Mouse (Mus musculus): ENCODE results near the gene Polr3b. TPM values are rescaled to one million over a fixed set of nuclear protein-coding genes. Genes with fewer than 3 reads are reported as not detected.

Gene Polr3b
- polyA plus RNA-seq, 1 experiment from 2014 or later = 10.5 TPM

- Histone ChIP-seq H3K27ac (ENCODE audit: low read length) (no peak overlapping the region), H3K36me3 (ENCODE audit: control insufficient read depth, insufficient read depth, low read length) (no peaks in the 10 kb centered on the region), H3K4me1 (ENCODE audit: control insufficient read depth, insufficient read depth, low read length) (peaks cover 44% of the 10 kb centered on the region), H3K9ac (ENCODE audit: low read depth, low read length) (no peak overlapping the region), H3K4me2 (ENCODE audit: low read depth, low read length) (peak overlapping the region; percentile 34; the same call in 1 of the 2 replicates), H3K4me3 (ENCODE audit: low read length) (peak overlapping the region; percentile 18), H3K9me3 (ENCODE audit: control insufficient read depth, low read length) (no peaks in the 10 kb centered on the region), H3K27me3 (replicated peaks; ENCODE audit: control insufficient read depth, insufficient read depth, low read length) (peaks cover 74% of the 10 kb centered on the region)
- ATAC-seq = no peak
- 4% methylated on average over 51 of the region's 51 CpGs for WGBS
Measured at GRCm38 (mm10) chr10:84758483-84759431, 136.7 kb downstream of the Polr3b start.

- H3K36me3 ChIP-seq (ENCODE audit: control insufficient read depth, insufficient read depth, low read length) = no peaks in the 10 kb centered on the region
- ATAC-seq = no peak
- H3K9ac ChIP-seq (ENCODE audit: low read depth, low read length) = 0 out of 2 replicates have a peak overlapping the region, but pooled peaks have one; percentile 27
- H3K4me1 ChIP-seq (ENCODE audit: control insufficient read depth, insufficient read depth, low read length) = peaks cover 41% of the 10 kb centered on the region
- no peaks in the 10 kb centered on the region for H3K9me3 ChIP-seq (ENCODE audit: control insufficient read depth, low read length)
- H3K4me2 ChIP-seq (ENCODE audit: low read depth, low read length) = peak overlapping the region; percentile 57; the same call in 1 of the 2 replicates
- H3K27me3 ChIP-seq (replicated peaks; ENCODE audit: control insufficient read depth, insufficient read depth, low read length) = peaks cover 68% of the 10 kb centered on the region
- no peak overlapping the region for H3K27ac ChIP-seq (ENCODE audit: low read length)
- peak overlapping the region; percentile 38; the same call in 1 of the 2 replicates for H3K4me3 ChIP-seq (ENCODE audit: low read length)
- WGBS = 11% methylated on average over 16 of the region's 16 CpGs
Measured at GRCm38 (mm10) chr10:84759511-84760117, 137.5 kb downstream of the Polr3b start.

GRCm38 (mm10) chr10:84760118-84761111 lies 138.3 kb downstream of the Polr3b start:
- Histone ChIP-seq H3K27ac (ENCODE audit: low read length) (no peak overlapping the region), H3K36me3 (ENCODE audit: control insufficient read depth, insufficient read depth, low read length) (no peaks in the 10 kb centered on the region), H3K9me3 (ENCODE audit: control insufficient read depth, low read length) (no peaks in the 10 kb centered on the region), H3K4me2 (ENCODE audit: low read depth, low read length) (peak overlapping the region; percentile 57), H3K9ac (ENCODE audit: low read depth, low read length) (0 out of 2 replicates have a peak overlapping the region, but pooled peaks have one; percentile 27), H3K4me1 (ENCODE audit: control insufficient read depth, insufficient read depth, low read length) (peaks cover 34% of the 10 kb centered on the region), H3K27me3 (replicated peaks; ENCODE audit: control insufficient read depth, insufficient read depth, low read length) (peaks cover 60% of the 10 kb centered on the region), H3K4me3 (ENCODE audit: low read length) (peak overlapping the region; percentile 38)
- 0 out of 2 replicates have a peak, but pooled peaks have one; percentile 13 for ATAC-seq
- 7% methylated on average over 46 of the region's 46 CpGs for WGBS

GRCm38 (mm10) chr10:84768766-84769165 lies 146.7 kb downstream of the Polr3b start:
- H3K4me2 ChIP-seq (ENCODE audit: low read depth, low read length) = no peak overlapping the region
- no peaks in the 10 kb centered on the region for H3K4me1 ChIP-seq (ENCODE audit: control insufficient read depth, insufficient read depth, low read length)
- H3K27ac ChIP-seq (ENCODE audit: low read length) = no peak overlapping the region
- H3K9ac ChIP-seq (ENCODE audit: low read depth, low read length) = no peak overlapping the region
- no peak overlapping the region for H3K4me3 ChIP-seq (ENCODE audit: low read length)
- H3K36me3 ChIP-seq (ENCODE audit: control insufficient read depth, insufficient read depth, low read length) = no peaks in the 10 kb centered on the region
- 70% methylated on average over 10 of the region's 10 CpGs for WGBS
- no peak for ATAC-seq
- H3K27me3 ChIP-seq (replicated peaks; ENCODE audit: control insufficient read depth, insufficient read depth, low read length) = 0 out of 2 replicates have a peak, but pooled peaks cover 5% of the 10 kb centered on the region
- no peaks in the 10 kb centered on the region for H3K9me3 ChIP-seq (ENCODE audit: control insufficient read depth, low read length)

- Histone ChIP-seq H3K4me1 (ENCODE audit: control insufficient read depth, insufficient read depth, low read length) (no peaks in the 10 kb centered on the region), H3K27ac (ENCODE audit: low read length) (no peak overlapping the region), H3K9me3 (ENCODE audit: control insufficient read depth, low read length) (no peaks in the 10 kb centered on the region), H3K4me2 (ENCODE audit: low read depth, low read length) (no peak overlapping the region), H3K36me3 (ENCODE audit: control insufficient read depth, insufficient read depth, low read length) (no peaks in the 10 kb centered on the region), H3K4me3 (ENCODE audit: low read length) (no peak overlapping the region), H3K9ac (ENCODE audit: low read depth, low read length) (no peak overlapping the region), H3K27me3 (replicated peaks; ENCODE audit: control insufficient read depth, insufficient read depth, low read length) (no peaks in the 10 kb centered on the region)
- no peak for ATAC-seq
- WGBS = 85% methylated on average over 4 of the region's 4 CpGs
Measured at GRCm38 (mm10) chr10:84772380-84773130, 150.5 kb downstream of the Polr3b start.

- Histone ChIP-seq H3K36me3 (ENCODE audit: control insufficient read depth, insufficient read depth, low read length) (no peaks in the 10 kb centered on the region), H3K27me3 (replicated peaks; ENCODE audit: control insufficient read depth, insufficient read depth, low read length) (no peaks in the 10 kb centered on the region)
- 93% methylated on average over 4 of the region's 4 CpGs for WGBS
Measured at GRCm38 (mm10) chr10:84773889-84774288, 151.8 kb downstream of the Polr3b start.

GRCm38 (mm10) chr10:84774573-84774972 lies 152.5 kb downstream of the Polr3b start:
- H3K27me3 ChIP-seq (replicated peaks; ENCODE audit: control insufficient read depth, insufficient read depth, low read length) = no peaks in the 10 kb centered on the region
- ATAC-seq = no peak
- H3K4me3 ChIP-seq (ENCODE audit: low read length) = no peak overlapping the region
- H3K4me2 ChIP-seq (ENCODE audit: low read depth, low read length) = no peak overlapping the region
- no peaks in the 10 kb centered on the region for H3K4me1 ChIP-seq (ENCODE audit: control insufficient read depth, insufficient read depth, low read length)
- no peaks in the 10 kb centered on the region for H3K36me3 ChIP-seq (ENCODE audit: control insufficient read depth, insufficient read depth, low read length)
- WGBS = 69% methylated on average over 12 of the region's 12 CpGs
- no peak overlapping the region for H3K9ac ChIP-seq (ENCODE audit: low read depth, low read length)
- no peaks in the 10 kb centered on the region for H3K9me3 ChIP-seq (ENCODE audit: control insufficient read depth, low read length)
- no peak overlapping the region for H3K27ac ChIP-seq (ENCODE audit: low read length)

More at GRCm38 (mm10) chr10:84773889-84774288, 151.8 kb downstream of the Polr3b start:
- Histone ChIP-seq H3K9ac (ENCODE audit: low read depth, low read length) (no peak overlapping the region), H3K9me3 (ENCODE audit: control insufficient read depth, low read length) (no peaks in the 10 kb centered on the region), H3K4me2 (ENCODE audit: low read depth, low read length) (no peak overlapping the region), H3K27ac (ENCODE audit: low read length) (no peak overlapping the region), H3K4me1 (ENCODE audit: control insufficient read depth, insufficient read depth, low read length) (no peaks in the 10 kb centered on the region), H3K4me3 (ENCODE audit: low read length) (no peak overlapping the region)
- no peak for ATAC-seq
